Mouse (Mus musculus): ENCODE results near the gene Tlr5. TPM values are rescaled to one million over a fixed set of nuclear protein-coding genes. Genes with fewer than 3 reads are reported as not detected.

Tlr5 gene
- polyA plus RNA-seq, 1 experiment from 2014 or later = 0.47 TPM

Other genes with a start within 250 kb of the Tlr5 start
- not detected in 2 replicates for gene Ccdc185, start 205.6 kb upstream of the Tlr5 start, polyA plus RNA-seq (2016; fragmentation: Nextera tagmentation; extraction: Ambion mirVana)
- 39.9 and 42.7 TPM in 2 replicates for gene Susd4, start 190.9 kb upstream of the Tlr5 start, polyA plus RNA-seq (2016; fragmentation: Nextera tagmentation; extraction: Ambion mirVana)